Mouse (Mus musculus) heart, postnatal 0 days (tissue): ENCODE results near the gene Tex37.

Experiments
- CTCF ChIP-seq: IDR thresholded peaks from 2 replicates; pipeline ENCODE4 v1.5.1; 2016; ENCODE audit warnings: antibody characterized with exemption, control low read depth, low read depth
- EP300 ChIP-seq: IDR thresholded peaks from 2 replicates; pipeline ENCODE4 v1.6.1; 2016; ENCODE audit warnings: antibody characterized with exemption, low read depth

DNA sequence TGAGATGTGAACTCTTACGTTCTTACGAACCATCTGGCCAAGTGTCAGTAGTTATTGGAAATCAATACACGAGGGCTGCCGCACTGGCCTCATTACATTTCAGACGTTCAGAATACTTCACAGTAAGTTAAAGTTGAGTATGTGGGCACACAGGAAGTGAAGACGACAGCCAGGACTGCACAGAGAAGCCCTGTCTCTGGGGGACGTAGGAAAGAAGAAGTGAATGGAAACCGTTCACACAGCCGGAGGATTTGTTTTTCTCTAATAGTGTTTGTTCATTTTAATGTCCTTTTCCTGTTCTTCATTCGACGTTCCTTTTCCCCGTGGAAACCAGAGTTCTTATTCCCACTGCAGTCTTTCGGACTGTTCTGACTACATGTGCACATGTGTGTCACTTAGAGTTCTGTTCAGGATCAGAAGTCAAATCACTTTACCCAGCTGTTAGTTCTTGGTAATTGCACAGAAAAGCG lies 47.2 kb downstream of the Tex37 start:
- TF ChIP-seq CTCF (no peak), EP300 (no peak)
